Mouse (Mus musculus) CH12.LX (cell line): ENCODE measurements around the gene Sec11a. TPM values are rescaled to one million over a fixed set of nuclear protein-coding genes. Genes with fewer than 3 reads are reported as not detected.

Experiments
- DNase-seq: peaks from one replicate; pipeline ENCODE4 v3.0.0-alpha.2; 2013; ENCODE audit errors: extremely low read depth
- H3K27ac ChIP-seq: 2 replicates; pipeline ENCODE4 v1.5.1; 2012; ENCODE audit warnings: low read depth, mild to moderate bottlenecking, control low read depth, moderate library complexity; ENCODE audit not compliant: insufficient read depth
- H3K27me3 ChIP-seq: replicated peaks from 2 replicates; pipeline ENCODE3; 2012; ENCODE audit warnings: inconsistent platforms
- H3K36me3 ChIP-seq, 2 experiments: replicated peaks in 1 of 2; 2 replicates each; pipeline versions ENCODE3 to v1.6.1; 2012; ENCODE audit warnings: inconsistent platforms in 1 of 2, low read length in 1 of 2, mild to moderate bottlenecking in 1 of 2, mixed read lengths in 1 of 2, moderate library complexity in 1 of 2; ENCODE audit not compliant: control insufficient read depth in 1 of 2, insufficient read depth in 1 of 2
- H3K4me1 ChIP-seq, 2 experiments: 2 replicates each; pipeline ENCODE4 v1.6.1; 2012; ENCODE audit warnings: inconsistent platforms in 1 of 2, moderate library complexity in 1 of 2; ENCODE audit not compliant: insufficient read depth in 2 of 2, control insufficient read depth in 1 of 2
- H3K4me2 ChIP-seq: 2 replicates; pipeline ENCODE4 v1.6.1; 2012; ENCODE audit warnings: low read depth, mild to moderate bottlenecking, control low read depth; ENCODE audit not compliant: poor library complexity, insufficient read depth, severe bottlenecking
- H3K4me3 ChIP-seq, 3 experiments: fragments of 150-350 bp in 1 of 3; sonication (generic) in 1 of 3; replicated peaks in 1 of 3; 2 replicates each; pipeline versions ENCODE3 to v1.5.1; 2011 to 2012; ENCODE audit warnings: low read depth in 2 of 3, low read length in 2 of 3, mild to moderate bottlenecking in 2 of 3, moderate library complexity in 2 of 3, control low read depth in 1 of 3, improper control_type of control experiment in 1 of 3, inconsistent platforms in 1 of 3, mixed read lengths in 1 of 3; ENCODE audit not compliant: poor library complexity in 1 of 3
- H3K79me2 ChIP-seq: replicated peaks from 2 replicates; pipeline ENCODE4 v1.6.1; 2012; ENCODE audit warnings: mild to moderate bottlenecking, moderate library complexity; ENCODE audit not compliant: control insufficient read depth, poor library complexity, insufficient read depth, severe bottlenecking; ENCODE audit errors: extremely low read depth
- H3K9ac ChIP-seq: 2 replicates; pipeline ENCODE4 v1.6.1; 2012; ENCODE audit warnings: low read depth, mild to moderate bottlenecking, control low read depth, moderate library complexity; ENCODE audit not compliant: insufficient read depth
- H3K9me3 ChIP-seq: replicated peaks from 2 replicates; pipeline ENCODE3; 2012; ENCODE audit warnings: low read length, inconsistent platforms, mixed read lengths
- ELF1 ChIP-seq: IDR thresholded peaks from 2 replicates; pipeline ENCODE4 v1.6.1; 2014; ENCODE audit warnings: low read depth, mild to moderate bottlenecking, inconsistent platforms, low read length, improper control_type of control experiment
- EP300 ChIP-seq: IDR thresholded peaks from 2 replicates; pipeline ENCODE4 v1.6.1; 2011; ENCODE audit warnings: low read length, improper control_type of control experiment
- ETS1 ChIP-seq: conservative IDR thresholded peaks from 2 replicates; pipeline ENCODE4 v1.6.1; 2012; ENCODE audit warnings: low read depth, mild to moderate bottlenecking, inconsistent platforms, low read length, improper control_type of control experiment, moderate library complexity
- JUND ChIP-seq: conservative IDR thresholded peaks from 2 replicates; pipeline ENCODE4 v1.6.1; 2011; ENCODE audit warnings: low read depth, low read length, improper control_type of control experiment
- MAFK ChIP-seq: IDR thresholded peaks from 2 replicates; pipeline ENCODE4 v1.6.1; 2011; ENCODE audit warnings: low read length, improper control_type of control experiment; ENCODE audit not compliant: insufficient replicate concordance
- MAX ChIP-seq: IDR thresholded peaks from 2 replicates; pipeline ENCODE4 v1.6.1; 2011; ENCODE audit warnings: low read length, improper control_type of control experiment
- MAZ ChIP-seq: IDR thresholded peaks from 2 replicates; pipeline ENCODE4 v1.6.1; 2012; ENCODE audit warnings: low read depth, mild to moderate bottlenecking, inconsistent platforms, low read length, improper control_type of control experiment, moderate library complexity
- MEF2A ChIP-seq: IDR thresholded peaks from 2 replicates; pipeline ENCODE4 v1.6.1; 2014; ENCODE audit warnings: low read depth, mild to moderate bottlenecking, inconsistent platforms, low read length, improper control_type of control experiment, borderline replicate concordance
- MYC ChIP-seq: IDR thresholded peaks from 2 replicates; pipeline ENCODE4 v1.6.1; 2011; ENCODE audit warnings: low read depth, mild to moderate bottlenecking, improper control_type of control experiment, low read length
- NELFE ChIP-seq: IDR thresholded peaks from 2 replicates; pipeline ENCODE4 v1.6.1; 2011; ENCODE audit warnings: low read depth, low read length, improper control_type of control experiment
- NRF1 ChIP-seq: IDR thresholded peaks from 2 replicates; pipeline ENCODE4 v1.6.1; 2014; ENCODE audit warnings: low read depth, mild to moderate bottlenecking, inconsistent platforms, low read length, improper control_type of control experiment, moderate library complexity
- PAX5 ChIP-seq: IDR thresholded peaks from 2 replicates; pipeline ENCODE4 v1.6.1; 2012; ENCODE audit warnings: low read length, inconsistent platforms, mixed read lengths
- RAD21 ChIP-seq: IDR thresholded peaks from 2 replicates; pipeline ENCODE4 v1.6.1; 2011; ENCODE audit warnings: low read depth, mild to moderate bottlenecking, low read length, improper control_type of control experiment, moderate library complexity
- SMC3 ChIP-seq: IDR thresholded peaks from 2 replicates; pipeline ENCODE4 v1.6.1; 2011; ENCODE audit warnings: low read depth, low read length, improper control_type of control experiment
- TBP ChIP-seq: conservative IDR thresholded peaks from 2 replicates; pipeline ENCODE4 v1.6.1; 2011; ENCODE audit warnings: low read depth, low read length, improper control_type of control experiment
- USF2 ChIP-seq: conservative IDR thresholded peaks from 2 replicates; pipeline ENCODE4 v1.6.1; 2011; ENCODE audit warnings: low read depth, low read length, improper control_type of control experiment
- ZC3H11A ChIP-seq: IDR thresholded peaks from 2 replicates; pipeline ENCODE4 v1.6.1; 2012; ENCODE audit warnings: low read depth, mild to moderate bottlenecking, inconsistent platforms, low read length, improper control_type of control experiment
- ZKSCAN1 ChIP-seq: IDR thresholded peaks from 2 replicates; pipeline ENCODE4 v1.6.1; 2012; ENCODE audit warnings: low read depth, inconsistent platforms, low read length, improper control_type of control experiment, borderline replicate concordance
- ZMIZ1 ChIP-seq: IDR thresholded peaks from 2 replicates; pipeline ENCODE4 v1.6.1; 2012; ENCODE audit warnings: low read depth, mild to moderate bottlenecking, inconsistent platforms, low read length, improper control_type of control experiment
- dilution Hi-C: fragments of 300-500 bp; cut with MboI; formaldehyde crosslinking; loops from 2 replicates; pipeline ENCODE4 v1.14.3; 2020; ENCODE audit warnings: low sequenced_read_pairs; ENCODE audit not compliant: extremely low pct_unique_long_range_greater_than_20kb, extremely low pct_ligation_motif_present
- in situ Hi-C: fragments of 300-500 bp; cut with MboI; formaldehyde crosslinking; loops from 3 replicates; pipeline ENCODE4 v1.14.3; 2019; ENCODE audit warnings: low sequenced_read_pairs, low pct_ligation_motif_present, low pct_unique_long_range_greater_than_20kb, mixed read lengths
- polyA plus RNA-seq: library from polyadenylated mRNA; unstranded; fragments of >175 nt; gene quantifications from 2 replicates; pipeline ENCODE4 v1.2.1, GENCODE M21; 2012; ENCODE audit warnings: low read depth; ENCODE audit not compliant: insufficient read length
- total RNA-seq, 2 experiments: library from RNA; depleted of rRNA; stranded (reverse); fragments of 300-350 nt in 1 of 2; fragments of >200 nt in 1 of 2; gene quantifications; 2 replicates each; pipeline ENCODE4 v1.2.3; 2012 to 2014

The Sec11a gene
- total and polyA plus RNA-seq, 3 experiments = 93.5 to 141 (median 126) TPM

- no peaks in the 10 kb centered on the region for H3K4me1 ChIP-seq
- dilution Hi-C loops (no loop called here), in situ Hi-C loops (no loop called here)
- H3K27me3 ChIP-seq = no peaks in the 10 kb centered on the region
- H3K9ac ChIP-seq = no peak overlapping the region
- no peak for TF ChIP-seq PAX5
- TF ChIP-seq ZC3H11A = no peak
- TF ChIP-seq MAX = no peak
- no peak for TF ChIP-seq MEF2A
- TF ChIP-seq TBP = no peak
- no peak for TF ChIP-seq ETS1
- TF ChIP-seq ELF1 = no peak
- no peak for TF ChIP-seq MYC
- no peak overlapping the region for H3K4me3 ChIP-seq
- no peak overlapping the region for H3K4me2 ChIP-seq
- peaks cover 9% of the 10 kb centered on the region for H3K9me3 ChIP-seq
- no peaks in the 10 kb centered on the region for H3K79me2 ChIP-seq
- DNase-seq = no peak
- H3K36me3 ChIP-seq = no peaks in the 10 kb centered on the region
- H3K27ac ChIP-seq = no peak overlapping the region
These were observed 24.5 kb upstream of the Sec11a start for GRCm38 (mm10) chr7:80972082-80972481.

DNA sequence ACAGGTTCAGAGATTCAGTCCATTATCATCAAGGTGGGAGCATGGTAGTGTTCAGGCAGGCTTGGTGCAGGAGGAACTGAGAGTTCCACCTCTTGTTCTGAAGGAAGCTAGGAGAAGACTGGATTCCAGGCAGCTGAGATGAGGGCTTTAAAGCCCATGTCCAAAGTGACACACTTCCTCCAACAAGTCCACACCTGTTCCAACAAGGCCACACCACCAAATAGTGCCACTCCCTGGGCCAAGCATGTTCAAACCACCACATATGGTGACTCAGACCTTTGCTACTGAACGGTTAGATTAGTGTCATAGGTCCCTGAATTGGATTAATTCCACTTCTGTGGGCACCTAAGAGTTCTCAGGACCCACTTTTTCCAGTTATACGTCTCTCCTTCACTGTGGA, 23.8 kb upstream of the Sec11a start:
- dilution Hi-C loops (no loop called here), in situ Hi-C loops (no loop called here)
- no peak for DNase-seq
- peaks cover 8% of the 10 kb centered on the region for H3K9me3 ChIP-seq
- no peaks in the 10 kb centered on the region for H3K27me3 ChIP-seq
- no peaks in the 10 kb centered on the region for H3K36me3 ChIP-seq
- no peak overlapping the region for H3K9ac ChIP-seq
- no peak overlapping the region for H3K4me2 ChIP-seq
- no peak for TF ChIP-seq ZC3H11A
- TF ChIP-seq PAX5 = no peak
- TF ChIP-seq MAX = no peak
- TF ChIP-seq MEF2A = no peak
- no peak for TF ChIP-seq ZKSCAN1
- TF ChIP-seq USF2 = no peak
- no peak for TF ChIP-seq NRF1
- TF ChIP-seq ZMIZ1 = no peak
- TF ChIP-seq MAZ = no peak
- TF ChIP-seq SMC3 = no peak
- TF ChIP-seq JUND = no peak
- TF ChIP-seq MAFK = no peak
- TF ChIP-seq EP300 = no peak
- TF ChIP-seq RAD21 = no peak
- no peak for TF ChIP-seq NELFE
- no peak overlapping the region for H3K4me3 ChIP-seq
- no peaks in the 10 kb centered on the region for H3K79me2 ChIP-seq
- H3K27ac ChIP-seq = no peak overlapping the region
- H3K4me1 ChIP-seq = no peaks in the 10 kb centered on the region
